Mouse (Mus musculus) heart, adult 2 months (tissue): ENCODE measurements at regions not wholly inside any gene's neighbourhood (a gene's known extent, or its start where the extent isn't known, plus 50 kb on each side); places are given as distances from the start of the nearest gene placed in this dataset.

Source experiments
- CTCF ChIP-seq: fragments of 200-600 bp; IDR thresholded peaks from 2 replicates; pipeline ENCODE4 v1.8.1; 2022; ENCODE audit warnings: antibody characterized with exemption, mild to moderate bottlenecking, moderate library complexity
- EP300 ChIP-seq: fragments of 200-500 bp; IDR thresholded peaks from 2 replicates; pipeline ENCODE4 v1.6.1; 2011; ENCODE audit warnings: low read depth, low read length, control low read depth; ENCODE audit not compliant: insufficient read depth
- POLR2A ChIP-seq: fragments of 200-500 bp; IDR thresholded peaks from 2 replicates; pipeline ENCODE4 v1.6.1; 2011; ENCODE audit warnings: mild to moderate bottlenecking, low read depth, low read length, control low read depth; ENCODE audit not compliant: insufficient read depth

DNA sequence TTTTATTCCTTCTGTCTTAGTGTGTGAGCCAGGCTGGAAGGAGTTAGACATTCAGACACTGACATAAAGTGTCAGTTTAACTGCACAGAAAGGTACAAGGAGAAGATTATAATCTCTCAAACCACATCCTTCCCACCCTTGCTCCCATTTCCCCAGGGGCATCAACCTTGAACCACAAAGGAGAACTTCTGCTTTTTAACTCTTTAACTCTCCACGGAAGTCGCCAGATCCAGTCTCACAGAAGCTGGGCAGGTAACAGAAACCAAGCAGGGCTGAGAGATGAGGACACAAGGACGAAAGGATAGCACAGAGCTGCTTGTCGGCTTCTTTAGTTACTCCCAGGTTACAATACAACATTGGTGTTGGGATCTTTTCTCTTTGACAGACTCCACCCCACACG, 176.0 kb upstream of the Nrip1 start:
- TF ChIP-seq CTCF (no peak), POLR2A (no peak), EP300 (no peak)
